Mouse (Mus musculus): ENCODE results near the gene Olfr1377. TPM values are rescaled to one million over a fixed set of nuclear protein-coding genes. Genes with fewer than 3 reads are reported as not detected.

Gene Olfr1377
- total and polyA plus RNA-seq, 2 experiments from 2014 or later = not detected

- Histone ChIP-seq H3K9ac (replicated peaks; ENCODE audit: low read length, poor library complexity, severe bottlenecking) (no peak overlapping the region), H3K4me1 (ENCODE audit: insufficient read depth, low read length) (no peaks in the 10 kb centered on the region), H3K27me3 (ENCODE audit: insufficient read depth, low read length) (no peaks in the 10 kb centered on the region), H3K4me3 (ENCODE audit: low read depth, low read length) (no peak overlapping the region), H3K4me2 (ENCODE audit: low read depth, low read length, poor library complexity, severe bottlenecking) (no peak overlapping the region), H3K27ac (ENCODE audit: low read depth, low read length) (no peak overlapping the region), H3K9me3 (ENCODE audit: low read length) (no peaks in the 10 kb centered on the region), H3K36me3 (ENCODE audit: insufficient read depth, low read length) (no peaks in the 10 kb centered on the region)
- DNase-seq (ENCODE audit: low spot score) (no peak), ATAC-seq (ENCODE audit: low FRiP score) (no peak)
- TF ChIP-seq CTCF (IDR thresholded peaks at IDR 0.05) = no peak
- 75% methylated on average over 14 of the region's 14 CpGs for WGBS
These were observed 29.5 kb upstream of the Olfr1377 start for GRCm38 (mm10) chr11:50952290-50952689.

- WGBS = 74% methylated on average over 6 of the region's 6 CpGs
- Histone ChIP-seq H3K27me3 (ENCODE audit: insufficient read depth, low read length) (no peaks in the 10 kb centered on the region), H3K4me3 (ENCODE audit: low read depth, low read length) (no peak within 1 kb of the TSS), H3K4me2 (ENCODE audit: low read depth, low read length, poor library complexity, severe bottlenecking) (no peak within 1 kb of the TSS), H3K9ac (replicated peaks; ENCODE audit: low read length, poor library complexity, severe bottlenecking) (no peak within 1 kb of the TSS), H3K4me1 (ENCODE audit: insufficient read depth, low read length) (no peaks in the 10 kb centered on the region), H3K27ac (ENCODE audit: low read depth, low read length) (no peak within 1 kb of the TSS), H3K9me3 (ENCODE audit: low read length) (no peaks in the 10 kb centered on the region), H3K36me3 (ENCODE audit: insufficient read depth, low read length) (no peaks in the 10 kb centered on the region)
- no peak for ATAC-seq (ENCODE audit: low FRiP score)
- no peak for DNase-seq (ENCODE audit: low spot score)
- no peak for TF ChIP-seq CTCF (IDR thresholded peaks at IDR 0.05)
These were observed 28.1 kb upstream of the Olfr1377 start, which contains the start of gene Prop1 for GRCm38 (mm10) chr11:50953665-50954064. Prop1 (minus strand) TSS chr11:50953765.

- no peaks in the 10 kb centered on the region for H3K36me3 ChIP-seq (ENCODE audit: insufficient read depth, low read length)
- H3K4me1 ChIP-seq (ENCODE audit: insufficient read depth, low read length) = no peaks in the 10 kb centered on the region
- no peaks in the 10 kb centered on the region for H3K9me3 ChIP-seq (ENCODE audit: low read length)
- DNase-seq (ENCODE audit: low spot score) (no peak), ATAC-seq (ENCODE audit: low FRiP score) (no peak)
- H3K9ac ChIP-seq (replicated peaks; ENCODE audit: low read length, poor library complexity, severe bottlenecking) = no peak overlapping the region
- no peaks in the 10 kb centered on the region for H3K27me3 ChIP-seq (ENCODE audit: insufficient read depth, low read length)
- no peak overlapping the region for H3K27ac ChIP-seq (ENCODE audit: low read depth, low read length)
- H3K4me3 ChIP-seq (ENCODE audit: low read depth, low read length) = no peak overlapping the region
- WGBS = 74% methylated on average over 2 of the region's 2 CpGs
- no peak overlapping the region for H3K4me2 ChIP-seq (ENCODE audit: low read depth, low read length, poor library complexity, severe bottlenecking)
- TF ChIP-seq CTCF (IDR thresholded peaks at IDR 0.05) = no peak
These were observed 16.9 kb upstream of the Olfr1377 start for GRCm38 (mm10) chr11:50964886-50965285.

- Histone ChIP-seq H3K9ac (replicated peaks; ENCODE audit: low read length, poor library complexity, severe bottlenecking) (no peak within 1 kb of the TSS), H3K4me3 (ENCODE audit: low read depth, low read length) (no peak within 1 kb of the TSS), H3K9me3 (ENCODE audit: low read length) (no peaks in the 10 kb centered on the region), H3K4me2 (ENCODE audit: low read depth, low read length, poor library complexity, severe bottlenecking) (no peak within 1 kb of the TSS), H3K27me3 (ENCODE audit: insufficient read depth, low read length) (no peaks in the 10 kb centered on the region), H3K36me3 (ENCODE audit: insufficient read depth, low read length) (no peaks in the 10 kb centered on the region), H3K4me1 (ENCODE audit: insufficient read depth, low read length) (no peaks in the 10 kb centered on the region), H3K27ac (ENCODE audit: low read depth, low read length) (no peak within 1 kb of the TSS)
- 79% methylated on average over 11 of the region's 11 CpGs for WGBS
- TF ChIP-seq CTCF (IDR thresholded peaks at IDR 0.05) = no peak
- no peak for ATAC-seq (ENCODE audit: low FRiP score)
- DNase-seq (ENCODE audit: low spot score) = no peak
These were observed 15.5 kb upstream of the Olfr1377 start, which contains the start of gene Olfr1378 for GRCm38 (mm10) chr11:50966230-50966629. Olfr1378 (plus strand) TSS chr11:50966530.

- no peaks in the 10 kb centered on the region for H3K4me1 ChIP-seq (ENCODE audit: insufficient read depth, low read length)
- no peak overlapping the region for H3K4me2 ChIP-seq (ENCODE audit: low read depth, low read length, poor library complexity, severe bottlenecking)
- DNase-seq (ENCODE audit: low spot score) = no peak
- H3K27ac ChIP-seq (ENCODE audit: low read depth, low read length) = no peak overlapping the region
- H3K9ac ChIP-seq (replicated peaks; ENCODE audit: low read length, poor library complexity, severe bottlenecking) = no peak overlapping the region
- no peak for ATAC-seq (ENCODE audit: low FRiP score)
- TF ChIP-seq CTCF (IDR thresholded peaks at IDR 0.05) = no peak
- no peaks in the 10 kb centered on the region for H3K27me3 ChIP-seq (ENCODE audit: insufficient read depth, low read length)
- WGBS = 70% methylated on average over 4 of the region's 4 CpGs
- H3K4me3 ChIP-seq (ENCODE audit: low read depth, low read length) = no peak overlapping the region
- no peaks in the 10 kb centered on the region for H3K9me3 ChIP-seq (ENCODE audit: low read length)
- H3K36me3 ChIP-seq (ENCODE audit: insufficient read depth, low read length) = no peaks in the 10 kb centered on the region
These were observed 4.6 kb upstream of the Olfr1377 start for GRCm38 (mm10) chr11:50977216-50977615.

- Histone ChIP-seq H3K4me1 (ENCODE audit: insufficient read depth, low read length) (no peaks in the 10 kb centered on the region), H3K4me2 (ENCODE audit: low read depth, low read length, poor library complexity, severe bottlenecking) (no peak within 1 kb of the TSS), H3K36me3 (ENCODE audit: insufficient read depth, low read length) (no peaks in the 10 kb centered on the region), H3K27me3 (ENCODE audit: insufficient read depth, low read length) (no peaks in the 10 kb centered on the region), H3K9me3 (ENCODE audit: low read length) (no peaks in the 10 kb centered on the region), H3K9ac (replicated peaks; ENCODE audit: low read length, poor library complexity, severe bottlenecking) (no peak within 1 kb of the TSS), H3K4me3 (ENCODE audit: low read depth, low read length) (no peak within 1 kb of the TSS), H3K27ac (ENCODE audit: low read depth, low read length) (no peak within 1 kb of the TSS)
- WGBS = 80% methylated on average over 5 of the region's 5 CpGs
- ATAC-seq (ENCODE audit: low FRiP score) (no peak), DNase-seq (ENCODE audit: low spot score) (no peak)
- no peak for TF ChIP-seq CTCF (IDR thresholded peaks at IDR 0.05)
These were observed 21.5 kb downstream of the Olfr1377 start, which contains the start of gene Olfr51 for GRCm38 (mm10) chr11:51003296-51003695. Olfr51 (plus strand) TSS chr11:51003596.

Measured in midbrain, postnatal 0 days (tissue).